Mouse (Mus musculus) heart, postnatal 36 days (tissue): ENCODE results near the gene Meioc. TPM values are rescaled to one million over a fixed set of nuclear protein-coding genes. Genes with fewer than 3 reads are reported as not detected.
"Not testable (repeated sequence)": the region's sequence is repeated elsewhere in the genome, so short reads cannot be mapped to it uniquely, and the experiment has no call there.

Experiments
- DNase-seq, 2 experiments: peaks; one replicate each; pipeline ENCODE4 v3.0.0; 2021 to 2022
- intact Hi-C: fragments of 180-260 bp; cut with DNase I; formaldehyde crosslinking; loops from one replicate; pipeline ENCODE4 v1.15.1; 2025
- microRNA-seq, 2 experiments: library from miRNA; unstranded; fragments of <30 nt; microRNA quantifications; one replicate each; pipeline ENCODE4 v1.2.0; 2021; ENCODE audit warnings: borderline number of aligned reads in 2 of 2
- total RNA-seq, 2 experiments: library from RNA; stranded (reverse); gene quantifications; 2 replicates each; pipeline ENCODE4 v1.2.3; 2021

Meioc gene
- total RNA-seq, 2 experiments from 2014 or later = not detected

GRCm38 (mm10) chr11:102665151-102665550 lies 1.6 kb downstream of the Meioc start:
- intact Hi-C loops = no loop called here
- DNase-seq = no peak

- intact Hi-C loops = no loop called here
- DNase-seq = no peak
These were observed 2.3 kb downstream of the Meioc start for GRCm38 (mm10) chr11:102665637-102666435.

GRCm38 (mm10) chr11:102690162-102690561 lies 26.6 kb downstream of the Meioc start:
- peak; percentile 60 to 71 for DNase-seq
- intact Hi-C loops = no loop called here

GRCm38 (mm10) chr11:102695289-102695688 lies 31.8 kb downstream of the Meioc start:
- DNase-seq = no peak
- intact Hi-C loops = no loop called here

- intact Hi-C loops = no loop called here
- peak; percentile 90 to 92 for DNase-seq
These were observed 34.0 kb downstream of the Meioc start, which contains the start of gene Ccdc43 for GRCm38 (mm10) chr11:102697338-102698017. TSS of gene Ccdc43 (minus strand) at chr11:102697782.

- intact Hi-C loops = no loop called here
These were observed 34.5 kb downstream of the Meioc start for GRCm38 (mm10) chr11:102698018-102698476.

GRCm38 (mm10) chr11:102702206-102702605 lies 38.7 kb downstream of the Meioc start:
- intact Hi-C loops, DNase-seq: not testable (repeated sequence)

More at GRCm38 (mm10) chr11:102698018-102698476, 34.5 kb downstream of the Meioc start:
- DNase-seq = no peak

- intact Hi-C loops = no loop called here
- no peak for DNase-seq
These were observed 48.9 kb downstream of the Meioc start for GRCm38 (mm10) chr11:102712411-102712810.

GRCm38 (mm10) chr11:102714578-102714977 lies 51.1 kb downstream of the Meioc start:
- intact Hi-C loops, DNase-seq: not testable (repeated sequence)

- no peak for DNase-seq
- intact Hi-C loops = no loop called here
These were observed 52.6 kb downstream of the Meioc start for GRCm38 (mm10) chr11:102716135-102716534.

GRCm38 (mm10) chr11:102725574-102725973 lies 62.1 kb downstream of the Meioc start:
- no peak for DNase-seq
- intact Hi-C loops = no loop called here

- DNase-seq = peak; percentile 22 to 30
- intact Hi-C loops = no loop called here
These were observed 65.1 kb downstream of the Meioc start for GRCm38 (mm10) chr11:102728614-102729013.

- intact Hi-C loops = no loop called here
- no peak for DNase-seq
These were observed 66.3 kb downstream of the Meioc start for GRCm38 (mm10) chr11:102729835-102730234.

GRCm38 (mm10) chr11:102731366-102731765 lies 67.8 kb downstream of the Meioc start:
- intact Hi-C loops = no loop called here
- DNase-seq = no peak

Small RNA genes within 50 kb of the gene (microRNA-seq; reads per million reads assigned to microRNA genes)
- 0 reads per million in 2 experiments for gene Gm22920

Other genes starting within 250 kb of the Meioc start
- gene Grn, start 233.4 kb upstream of the Meioc start, total RNA-seq = 100 to 1,000 TPM; 113 to 122 TPM
- gene Fam171a2, start 216.0 kb upstream of the Meioc start, total RNA-seq = 1 to 10 TPM; 4.3 to 5.2 TPM
- gene Itga2b, start 193.6 kb upstream of the Meioc start, total RNA-seq = 1 to 10 TPM; 3.1 to 3.8 TPM
- gene Gpatch8, start 107.3 kb upstream of the Meioc start, total RNA-seq = 10 to 100 TPM; 18.0 to 21.9 TPM
- 1 to 10 TPM; 1.4 to 1.5 TPM for gene Gm11627, start 84.3 kb upstream of the Meioc start, total RNA-seq
- gene Fzd2, start 59.3 kb upstream of the Meioc start, total RNA-seq = 1 to 10 TPM; 3.1 to 5.4 TPM
- gene Ccdc43, start 34.1 kb downstream of the Meioc start, total RNA-seq = 10 to 100 TPM; 19.6 to 24.9 TPM
- 1 to 10 TPM; 4.1 to 6.2 TPM for gene Adam11, start 97.7 kb downstream of the Meioc start, total RNA-seq
- gene Gjc1, start 156.0 kb downstream of the Meioc start, total RNA-seq = 10 to 100 TPM; 23.6 to 33.0 TPM
- 10 to 100 TPM; 12.7 to 17.0 TPM for gene Higd1b, start 172.1 kb downstream of the Meioc start, total RNA-seq
- gene Eftud2, start 217.3 kb downstream of the Meioc start, total RNA-seq = 10 to 100 TPM; 32.7 to 37.9 TPM
- gene Ccdc103, start 217.5 kb downstream of the Meioc start, total RNA-seq = not detected
- not detected for gene Fam187a, start 221.5 kb downstream of the Meioc start, total RNA-seq
- gene Gfap, start 237.2 kb downstream of the Meioc start, total RNA-seq = under 1 TPM; 0.19 to 0.31 TPM